Mouse (Mus musculus) midbrain, embryonic 16.5 days (tissue): ENCODE results near the gene Spesp1. TPM values are rescaled to one million over a fixed set of nuclear protein-coding genes. Genes with fewer than 3 reads are reported as not detected.

Experiments
- ATAC-seq: fragments of 200-750 bp; cut with Nextera tagmentation; 2 replicates; pipeline ENCODE4 v1.8.0; 2017; ENCODE audit warnings: moderate TSS enrichment
- H3K27ac ChIP-seq: fragments of 300-500 bp; sonication (generic); 2 replicates; pipeline ENCODE4 v1.5.1; 2014; ENCODE audit warnings: mild to moderate bottlenecking, low read length, mixed read lengths
- H3K27me3 ChIP-seq: fragments of 300-500 bp; sonication (generic); 2 replicates; pipeline ENCODE4 v1.6.1; 2014; ENCODE audit warnings: low read depth, low read length, mixed read lengths; ENCODE audit not compliant: control insufficient read depth, insufficient read depth
- H3K36me3 ChIP-seq: fragments of 300-500 bp; sonication (generic); 2 replicates; pipeline ENCODE4 v1.6.1; 2014; ENCODE audit warnings: mild to moderate bottlenecking, low read length, moderate library complexity, mixed read lengths; ENCODE audit not compliant: control insufficient read depth, insufficient read depth
- H3K4me1 ChIP-seq: fragments of 300-500 bp; sonication (generic); 2 replicates; pipeline ENCODE4 v1.6.1; 2014; ENCODE audit warnings: mild to moderate bottlenecking, low read length, mixed read lengths; ENCODE audit not compliant: control insufficient read depth, insufficient read depth
- H3K4me2 ChIP-seq: fragments of 300-500 bp; sonication (generic); 2 replicates; pipeline ENCODE4 v1.6.1; 2014; ENCODE audit warnings: mild to moderate bottlenecking, low read length, mixed read lengths
- H3K4me3 ChIP-seq: fragments of 300-500 bp; sonication (generic); 2 replicates; pipeline ENCODE4 v1.5.1; 2014; ENCODE audit warnings: low read depth, mild to moderate bottlenecking, low read length, moderate library complexity, mixed read lengths
- H3K9ac ChIP-seq: fragments of 300-500 bp; sonication (generic); 2 replicates; pipeline ENCODE4 v1.6.1; 2014; ENCODE audit warnings: low read depth, low read length, mixed read lengths
- H3K9me3 ChIP-seq: fragments of 300-500 bp; sonication (generic); replicated peaks from 2 replicates; pipeline ENCODE4 v1.6.1; 2014; ENCODE audit warnings: mild to moderate bottlenecking, low read length, mixed read lengths; ENCODE audit not compliant: control insufficient read depth, poor library complexity, severe bottlenecking
- WGBS: fragments of 180-500 bp; shearing (Covaris S2); extraction: QIAGEN DNeasy Blood & Tissue Kit; methylation state at CpG from one replicate; pipeline ENCODE4 v1.1.7; 2014; 5-methylcytosine and 5-hydroxymethylcytosine counted together
- polyA plus RNA-seq: library from polyadenylated mRNA; unstranded; fragments of >200 nt; fragmentation: Nextera tagmentation; extraction: Ambion mirVana; gene quantifications from 2 replicates; pipeline ENCODE4 v1.2.1, GENCODE M21; 2015

Gene Spesp1
- polyA plus RNA-seq, 1 experiment from 2014 or later, result not detected

GRCm38 (mm10) chr9:62284266-62284665, 2.3 kb upstream of the Spesp1 start:
- Histone ChIP-seq H3K4me2 (no peak overlapping the region), H3K4me3 (no peak overlapping the region), H3K9me3 (no peaks in the 10 kb centered on the region), H3K9ac (no peak overlapping the region), H3K36me3 (no peaks in the 10 kb centered on the region), H3K27me3 (no peaks in the 10 kb centered on the region), H3K4me1 (no peaks in the 10 kb centered on the region), H3K27ac (no peak overlapping the region)
- 74% methylated on average over 7 of the region's 7 CpGs for WGBS
- no peak for ATAC-seq

- 57% methylated on average over 4 of the region's 4 CpGs for WGBS
- Histone ChIP-seq H3K27ac (no peak overlapping the region), H3K36me3 (no peaks in the 10 kb centered on the region), H3K4me3 (no peak overlapping the region), H3K9me3 (no peaks in the 10 kb centered on the region), H3K9ac (no peak overlapping the region), H3K4me2 (no peak overlapping the region), H3K27me3 (no peaks in the 10 kb centered on the region), H3K4me1 (no peaks in the 10 kb centered on the region; the same call in 1 of the 2 replicates)
- ATAC-seq, result no peak
Measured at GRCm38 (mm10) chr9:62276899-62277298, 5.1 kb downstream of the Spesp1 start.

DNA sequence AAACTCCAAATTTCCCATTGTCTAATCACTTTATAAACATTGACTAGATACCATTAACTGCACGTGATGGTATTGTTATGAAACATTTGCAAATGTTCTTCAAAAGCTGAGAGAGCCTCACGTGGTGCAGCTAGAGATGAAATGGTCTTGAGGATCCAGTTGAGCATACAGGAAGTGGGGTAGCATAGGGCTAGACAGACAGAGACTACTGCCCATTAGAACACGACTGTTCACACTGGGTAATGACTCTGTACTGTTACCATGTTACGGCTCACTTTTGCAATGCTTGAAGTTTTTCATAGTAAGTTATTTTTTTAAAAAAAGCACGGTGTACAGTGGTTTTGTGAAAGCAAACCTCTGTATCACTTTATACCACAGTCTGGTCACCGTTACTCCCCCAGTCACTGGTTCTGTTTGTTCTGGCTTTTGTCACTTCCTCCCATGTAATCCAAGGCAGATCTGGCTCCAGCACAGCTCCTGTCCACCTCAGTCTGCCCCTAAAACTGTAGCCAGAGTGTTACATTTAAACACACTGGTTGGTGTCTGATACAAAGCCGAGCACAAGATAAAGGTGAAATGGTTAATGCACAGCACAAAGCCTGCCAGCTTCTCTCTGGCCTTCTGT, 11.1 kb downstream of the Spesp1 start:
- no peak for ATAC-seq
- Histone ChIP-seq H3K4me1 (no peaks in the 10 kb centered on the region), H3K9ac (no peak overlapping the region), H3K4me3 (no peak overlapping the region), H3K27ac (no peak overlapping the region), H3K27me3 (no peaks in the 10 kb centered on the region), H3K4me2 (no peak overlapping the region), H3K9me3 (no peaks in the 10 kb centered on the region), H3K36me3 (no peaks in the 10 kb centered on the region)
- WGBS, result 70% methylated on average over 7 of the region's 7 CpGs

DNA sequence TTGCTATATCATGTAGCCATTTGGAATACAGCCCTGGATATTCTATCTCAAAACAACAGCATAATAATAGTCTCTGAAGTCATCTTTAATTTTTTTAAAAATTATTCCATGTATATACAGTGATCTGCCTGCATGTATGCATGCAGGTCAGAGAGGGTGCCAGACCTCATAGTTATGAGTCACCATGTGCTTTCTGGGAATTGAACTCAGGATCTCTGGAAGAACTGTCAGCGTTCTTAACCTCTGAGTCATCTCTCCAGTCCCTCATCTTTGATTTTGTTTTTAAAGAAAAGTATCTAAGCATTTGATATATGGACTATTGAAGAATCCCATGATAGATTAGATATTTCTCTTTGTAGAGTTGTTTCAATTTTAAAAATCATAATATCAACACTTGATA, 12.8 kb downstream of the Spesp1 start:
- Histone ChIP-seq H3K4me2 (no peak overlapping the region), H3K4me3 (no peak overlapping the region), H3K27ac (no peak overlapping the region), H3K27me3 (no peaks in the 10 kb centered on the region), H3K9me3 (no peaks in the 10 kb centered on the region), H3K9ac (no peak overlapping the region), H3K36me3 (no peaks in the 10 kb centered on the region), H3K4me1 (no peaks in the 10 kb centered on the region)
- ATAC-seq, result no peak
- WGBS, result 92% methylated on average over 1 of the region's 1 CpGs

DNA sequence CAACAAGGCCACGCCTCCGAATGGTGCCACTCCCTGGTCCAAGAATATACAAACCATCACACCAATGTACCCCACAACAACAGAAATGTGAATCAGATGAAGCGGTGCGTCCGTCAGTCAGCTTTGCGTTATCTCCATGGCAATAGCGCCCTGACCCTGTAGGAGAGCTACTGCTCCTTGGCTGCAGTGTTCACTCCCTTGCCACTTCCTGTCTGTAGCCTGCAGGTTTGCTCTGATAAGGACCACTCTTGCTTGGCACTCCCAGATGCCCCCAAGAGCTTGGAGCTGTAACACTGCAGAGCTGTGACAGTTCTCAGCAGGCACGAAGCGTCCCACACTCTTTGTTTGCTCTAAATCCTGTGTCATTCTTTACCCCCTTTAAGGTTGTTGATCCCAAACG, 16.7 kb downstream of the Spesp1 start:
- H3K4me2 ChIP-seq, result no peak overlapping the region
- no peaks in the 10 kb centered on the region for H3K4me1 ChIP-seq
- no peaks in the 10 kb centered on the region for H3K9me3 ChIP-seq
- 88% methylated on average over 10 of the region's 10 CpGs for WGBS
- no peaks in the 10 kb centered on the region for H3K36me3 ChIP-seq
- no peaks in the 10 kb centered on the region for H3K27me3 ChIP-seq
- no peak overlapping the region for H3K4me3 ChIP-seq
- ATAC-seq, result no peak
- H3K9ac ChIP-seq, result no peak overlapping the region
- no peak overlapping the region for H3K27ac ChIP-seq

DNA sequence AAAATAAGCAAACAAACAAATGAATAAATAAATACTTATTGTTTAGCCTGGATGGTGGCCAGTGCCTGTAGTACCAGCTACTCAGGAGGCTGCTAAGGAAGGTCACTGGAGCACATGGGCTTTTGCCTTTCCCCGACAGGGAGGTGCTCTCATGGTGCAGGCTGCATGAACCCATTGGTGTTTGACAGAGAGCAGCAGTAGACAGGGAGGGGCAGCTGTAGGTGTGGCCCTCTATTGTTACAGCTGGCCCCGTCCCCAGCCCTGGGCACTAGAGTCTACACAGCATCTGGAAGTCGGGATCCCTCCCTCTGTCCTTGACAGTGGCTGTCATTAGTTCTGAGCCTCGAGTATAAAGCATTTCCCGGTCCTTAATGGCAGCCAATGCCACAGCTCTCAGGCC, 18.4 kb downstream of the Spesp1 start:
- Histone ChIP-seq H3K4me1 (no peaks in the 10 kb centered on the region), H3K9me3 (0 out of 2 replicates have a peak, but pooled peaks cover 2% of the 10 kb centered on the region), H3K4me2 (no peak overlapping the region), H3K36me3 (no peaks in the 10 kb centered on the region), H3K27ac (no peak overlapping the region), H3K4me3 (no peak overlapping the region), H3K9ac (no peak overlapping the region), H3K27me3 (no peaks in the 10 kb centered on the region)
- WGBS, result 66% methylated on average over 5 of the region's 5 CpGs
- ATAC-seq, result no peak

DNA sequence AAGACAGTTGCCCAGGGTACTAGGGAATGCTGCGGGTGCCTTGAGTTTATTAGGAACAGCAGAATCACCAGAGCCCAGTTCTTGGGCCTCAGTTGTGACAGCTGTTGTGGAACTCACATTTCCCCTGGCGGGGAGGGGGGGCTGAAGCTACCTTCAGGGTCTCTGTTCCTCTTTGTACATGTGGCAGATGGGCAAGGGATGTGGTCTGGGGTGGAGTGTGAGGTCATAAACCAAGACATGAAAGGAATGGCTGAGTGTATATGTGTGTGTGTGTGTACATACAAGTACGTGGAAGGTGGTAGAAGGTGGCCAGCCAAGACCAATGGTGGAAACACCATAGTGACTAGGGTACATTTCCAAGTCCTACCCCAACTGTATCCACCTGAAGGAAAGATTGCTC, 20.6 kb downstream of the Spesp1 start:
- 93% methylated on average over 3 of the region's 3 CpGs for WGBS
- Histone ChIP-seq H3K4me1 (peaks cover 2% of the 10 kb centered on the region; the same call in 1 of the 2 replicates), H3K9ac (no peak overlapping the region), H3K36me3 (no peaks in the 10 kb centered on the region), H3K27ac (no peak overlapping the region), H3K9me3 (0 out of 2 replicates have a peak, but pooled peaks cover 2% of the 10 kb centered on the region), H3K4me3 (no peak overlapping the region), H3K4me2 (no peak overlapping the region), H3K27me3 (no peaks in the 10 kb centered on the region)
- ATAC-seq, result no peak

- H3K36me3 ChIP-seq, result no peaks in the 10 kb centered on the region
- no peak overlapping the region for H3K27ac ChIP-seq
- H3K4me1 ChIP-seq, result peaks cover 5% of the 10 kb centered on the region; the same call in 1 of the 2 replicates
- no peak for ATAC-seq
- no peak overlapping the region for H3K9ac ChIP-seq
- H3K4me2 ChIP-seq, result no peak overlapping the region
- no peak overlapping the region for H3K4me3 ChIP-seq
- 0 out of 2 replicates have a peak, but pooled peaks cover 2% of the 10 kb centered on the region for H3K9me3 ChIP-seq
- no peaks in the 10 kb centered on the region for H3K27me3 ChIP-seq
- 88% methylated on average over 5 of the region's 5 CpGs for WGBS
Measured at GRCm38 (mm10) chr9:62261006-62261405, 21.0 kb downstream of the Spesp1 start.

DNA sequence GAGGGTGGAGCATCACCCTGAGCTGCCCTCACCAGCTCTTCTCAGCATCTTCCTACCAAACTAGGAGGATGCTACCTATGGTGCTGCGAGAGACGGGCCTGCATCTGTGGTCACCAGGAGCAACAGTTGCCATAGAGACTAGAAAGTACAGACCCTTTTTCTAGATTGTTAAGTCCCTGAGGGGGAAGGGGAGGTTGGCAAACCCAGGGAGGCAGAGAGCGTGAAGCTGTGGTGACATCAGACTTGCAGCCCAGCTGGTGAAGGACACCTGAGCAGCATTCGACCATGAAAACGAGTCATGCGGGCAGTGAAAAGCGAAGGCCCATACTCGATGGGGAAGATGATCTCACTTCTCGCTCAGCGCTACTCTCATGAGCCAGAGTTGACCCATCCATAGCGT, 24.0 kb downstream of the Spesp1 start:
- Histone ChIP-seq H3K4me3 (no peak overlapping the region), H3K27me3 (no peaks in the 10 kb centered on the region), H3K4me2 (no peak overlapping the region), H3K9me3 (0 out of 2 replicates have a peak, but pooled peaks cover 2% of the 10 kb centered on the region), H3K4me1 (peaks cover 9% of the 10 kb centered on the region; the same call in 1 of the 2 replicates), H3K9ac (no peak overlapping the region), H3K27ac (no peak overlapping the region), H3K36me3 (no peaks in the 10 kb centered on the region)
- WGBS, result 88% methylated on average over 11 of the region's 11 CpGs
- no peak for ATAC-seq
